Mouse (Mus musculus) neural tube, embryonic 14.5 days (tissue): ENCODE data around the gene Armc6. TPM values are rescaled to one million over a fixed set of nuclear protein-coding genes. Genes with fewer than 3 reads are reported as not detected.
A peak's percentile ranks its signal among the peaks of the same experiment; 100 is the strongest.

Experiments
- ATAC-seq: fragments of 200-750 bp; cut with Nextera tagmentation; 2 replicates; pipeline ENCODE4 v1.8.0; 2017; ENCODE audit warnings: low read depth, mild to moderate bottlenecking, moderate TSS enrichment, moderate library complexity
- H3K27ac ChIP-seq: fragments of 300-500 bp; sonication (generic); 2 replicates; pipeline ENCODE4 v1.5.1; 2014; ENCODE audit warnings: low read depth, mild to moderate bottlenecking, control low read depth, low read length, moderate library complexity, mixed read lengths
- H3K27me3 ChIP-seq: fragments of 300-500 bp; sonication (generic); 2 replicates; pipeline ENCODE4 v1.6.1; 2014; ENCODE audit warnings: low read length; ENCODE audit not compliant: control insufficient read depth, insufficient read depth
- H3K36me3 ChIP-seq: fragments of 300-500 bp; sonication (generic); 2 replicates; pipeline ENCODE4 v1.6.1; 2014; ENCODE audit warnings: low read length, mixed read lengths; ENCODE audit not compliant: control insufficient read depth, insufficient read depth
- H3K4me1 ChIP-seq: fragments of 300-500 bp; sonication (generic); 2 replicates; pipeline ENCODE4 v1.6.1; 2014; ENCODE audit warnings: low read length; ENCODE audit not compliant: control insufficient read depth, insufficient read depth
- H3K4me2 ChIP-seq: fragments of 300-500 bp; sonication (generic); 2 replicates; pipeline ENCODE4 v1.6.1; 2014; ENCODE audit warnings: mild to moderate bottlenecking, low read depth, low read length, control low read depth
- H3K4me3 ChIP-seq: fragments of 300-500 bp; sonication (generic); 2 replicates; pipeline ENCODE4 v1.5.1; 2014; ENCODE audit warnings: low read depth, low read length, control low read depth, mixed read lengths
- H3K9ac ChIP-seq: fragments of 300-500 bp; sonication (generic); replicated peaks from 2 replicates; pipeline ENCODE4 v1.6.1; 2014; ENCODE audit warnings: low read depth, mild to moderate bottlenecking, control low read depth, low read length, mixed read lengths
- H3K9me3 ChIP-seq: fragments of 300-500 bp; sonication (generic); 2 replicates; pipeline ENCODE4 v1.6.1; 2016; ENCODE audit warnings: low read length; ENCODE audit not compliant: control insufficient read depth
- WGBS: fragments of 180-500 bp; shearing (Covaris S2); extraction: QIAGEN DNeasy Blood & Tissue Kit; methylation state at CpG from one replicate; pipeline ENCODE4 v1.1.7; 2014; 5-methylcytosine and 5-hydroxymethylcytosine counted together
- polyA plus RNA-seq: library from polyadenylated mRNA; unstranded; fragments of >200 nt; fragmentation: Nextera tagmentation; extraction: Ambion mirVana; gene quantifications from 2 replicates; pipeline ENCODE4 v1.2.1, GENCODE M21; 2014

Gene Armc6
- polyA plus RNA-seq, 1 experiment from 2014 or later, result 95.5 TPM

DNA sequence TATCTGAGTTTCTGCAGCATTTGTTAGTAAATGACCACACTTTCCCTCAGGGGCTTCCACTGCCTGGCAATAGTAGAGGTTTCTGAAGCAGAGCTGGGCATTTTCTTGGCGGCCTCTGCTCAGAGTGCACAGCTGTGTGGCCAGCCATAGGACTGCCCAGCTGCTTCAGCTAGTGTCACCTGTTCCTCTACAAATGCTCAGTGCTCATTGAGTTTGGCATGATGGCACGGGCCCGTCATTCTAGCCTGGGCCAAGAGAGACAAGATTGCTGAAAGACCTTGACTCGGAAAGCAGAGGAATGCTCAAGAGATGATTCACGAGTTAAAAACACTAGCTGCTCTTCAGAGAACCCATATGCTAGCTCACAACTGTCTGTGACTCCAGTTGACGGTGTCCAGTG is 12.4 kb upstream of the Armc6 start:
- no peak for ATAC-seq
- H3K27ac ChIP-seq, result no peak overlapping the region
- H3K27me3 ChIP-seq, result no peaks in the 10 kb centered on the region
- H3K4me3 ChIP-seq, result no peak overlapping the region
- H3K9me3 ChIP-seq, result no peaks in the 10 kb centered on the region
- no peak overlapping the region for H3K4me2 ChIP-seq
- 92% methylated on average over 6 of the region's 6 CpGs for WGBS
- H3K4me1 ChIP-seq, result peaks cover 9% of the 10 kb centered on the region; the same call in 1 of the 2 replicates
- no peak overlapping the region for H3K9ac ChIP-seq
- peaks cover 74% of the 10 kb centered on the region for H3K36me3 ChIP-seq

DNA sequence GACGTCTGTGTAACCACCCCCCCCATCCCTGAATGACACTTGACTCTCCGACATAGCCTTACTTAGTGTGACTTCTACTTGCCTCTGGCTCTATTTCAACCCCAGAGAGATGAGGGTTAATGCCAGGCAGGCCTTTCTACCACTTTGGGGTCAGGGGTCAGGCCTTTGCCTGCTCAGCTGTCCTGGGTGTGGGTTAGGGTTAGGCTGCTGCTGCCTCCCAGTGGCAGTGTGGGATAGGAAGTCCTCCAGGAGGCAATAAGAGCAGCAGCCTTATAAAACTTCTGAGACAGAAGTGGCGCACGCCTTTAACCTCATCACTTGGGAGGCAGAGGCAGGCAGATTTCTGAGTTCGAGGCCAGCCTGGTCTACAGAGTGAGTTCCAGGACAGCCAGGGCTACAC is 6.4 kb upstream of the Armc6 start:
- H3K36me3 ChIP-seq, result peaks cover 70% of the 10 kb centered on the region
- H3K9me3 ChIP-seq, result no peaks in the 10 kb centered on the region
- no peak overlapping the region for H3K4me2 ChIP-seq
- no peaks in the 10 kb centered on the region for H3K27me3 ChIP-seq
- ATAC-seq, result no peak
- no peak overlapping the region for H3K4me3 ChIP-seq
- WGBS, result 87% methylated on average over 5 of the region's 5 CpGs
- H3K9ac ChIP-seq, result no peak overlapping the region
- peaks cover 10% of the 10 kb centered on the region for H3K4me1 ChIP-seq
- no peak overlapping the region for H3K27ac ChIP-seq

DNA sequence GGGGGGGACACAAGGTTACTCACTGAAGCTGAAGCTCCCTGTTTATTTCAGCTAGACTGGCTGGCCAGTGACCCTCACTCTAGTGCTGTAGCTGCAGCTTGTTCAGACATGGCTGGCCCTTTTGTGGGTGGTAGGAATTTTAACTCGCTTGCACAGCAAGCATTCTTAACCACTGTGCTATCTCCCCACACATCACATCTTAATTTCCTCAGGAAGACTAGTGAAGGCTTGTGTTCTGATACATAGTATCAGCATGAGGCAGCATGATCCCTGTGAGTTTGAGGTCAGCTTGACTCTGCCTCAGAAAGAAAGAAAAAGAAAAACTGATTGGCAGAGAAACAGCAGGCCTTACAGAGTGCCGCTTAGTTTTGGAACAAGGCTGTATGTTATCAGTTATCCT is 3.6 kb upstream of the Armc6 start:
- peaks cover 48% of the 10 kb centered on the region for H3K36me3 ChIP-seq

DNA sequence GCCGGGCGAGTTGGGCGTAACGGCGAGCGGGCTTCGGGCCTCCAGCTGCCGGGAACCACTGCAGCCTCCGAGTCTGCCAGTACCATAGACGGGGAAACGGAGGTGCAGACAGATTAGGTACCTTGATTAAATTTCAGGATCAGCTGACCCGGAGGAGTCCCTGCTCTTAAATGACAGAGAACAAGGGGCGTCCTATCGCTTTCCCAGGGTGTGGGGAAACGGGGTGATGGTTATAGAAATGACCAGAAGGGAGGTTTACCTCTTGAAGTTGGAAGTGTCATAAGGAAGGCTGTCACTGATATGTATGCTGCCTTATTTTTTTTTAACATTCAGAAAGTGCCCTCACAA is 489 bp upstream of the Armc6 start:
- peaks cover 16% of the 10 kb centered on the region for H3K4me1 ChIP-seq
- H3K9ac ChIP-seq, result peak overlapping the region; percentile 86
- peak overlapping the region; percentile 93 for H3K27ac ChIP-seq
- WGBS, result under 1% methylated on average over 15 of the region's 15 CpGs
- H3K4me3 ChIP-seq, result peak overlapping the region; percentile 82
- peak overlapping the region; percentile 80 for H3K4me2 ChIP-seq
- no peaks in the 10 kb centered on the region for H3K27me3 ChIP-seq
- no peaks in the 10 kb centered on the region for H3K9me3 ChIP-seq
- peaks cover 22% of the 10 kb centered on the region for H3K36me3 ChIP-seq
- ATAC-seq, result no peak

More for the DNA sequence above, 3.6 kb upstream of the Armc6 start:
- H3K9ac ChIP-seq, result no peak overlapping the region
- no peaks in the 10 kb centered on the region for H3K27me3 ChIP-seq
- no peaks in the 10 kb centered on the region for H3K9me3 ChIP-seq
- no peak overlapping the region for H3K4me2 ChIP-seq
- WGBS, result 95% methylated on average over 2 of the region's 2 CpGs
- H3K27ac ChIP-seq, result no peak overlapping the region
- peaks cover 15% of the 10 kb centered on the region for H3K4me1 ChIP-seq
- H3K4me3 ChIP-seq, result no peak overlapping the region
- ATAC-seq, result no peak

GRCm38 (mm10) chr8:70233606-70234005 is 660 bp downstream of the Armc6 start:
- peak overlapping the region; percentile 93 for H3K27ac ChIP-seq
- H3K4me2 ChIP-seq, result peak overlapping the region; percentile 80
- ATAC-seq, result peak; percentile 52
- 5% methylated on average over 13 of the region's 13 CpGs for WGBS
- H3K9ac ChIP-seq, result peak overlapping the region; percentile 86
- peaks cover 31% of the 10 kb centered on the region for H3K36me3 ChIP-seq
- H3K9me3 ChIP-seq, result no peaks in the 10 kb centered on the region
- H3K4me3 ChIP-seq, result peak overlapping the region; percentile 82
- H3K27me3 ChIP-seq, result no peaks in the 10 kb centered on the region
- peaks cover 16% of the 10 kb centered on the region for H3K4me1 ChIP-seq

DNA sequence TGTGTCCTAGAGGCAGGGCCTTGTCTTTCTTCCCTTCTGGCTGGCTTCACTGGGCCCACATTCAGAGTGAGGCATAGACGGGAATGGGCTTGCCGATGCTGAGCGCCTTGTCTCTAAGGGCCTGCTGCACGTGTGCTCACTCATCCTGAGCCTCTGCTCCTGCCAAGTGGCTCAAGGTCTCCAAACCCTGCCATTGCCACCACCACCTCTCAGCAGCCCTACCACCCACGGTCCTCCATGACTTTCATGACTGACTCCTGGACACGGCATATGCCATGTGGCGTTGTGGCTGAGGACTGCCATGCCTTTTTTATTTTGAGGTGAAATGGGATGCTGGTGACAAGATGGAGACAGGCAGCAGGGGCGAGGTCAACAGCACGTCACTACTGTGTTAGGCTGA is 3.4 kb downstream of the Armc6 start:
- ATAC-seq, result no peak
- 90% methylated on average over 9 of the region's 9 CpGs for whole genome bisulfite sequencing
- H3K4me3 ChIP-seq, result no peak overlapping the region
- no peaks in the 10 kb centered on the region for H3K27me3 ChIP-seq
- H3K36me3 ChIP-seq, result peaks cover 13% of the 10 kb centered on the region
- H3K9ac ChIP-seq, result no peak overlapping the region
- no peak overlapping the region for H3K27ac ChIP-seq
- peaks cover 14% of the 10 kb centered on the region for H3K4me1 ChIP-seq
- no peaks in the 10 kb centered on the region for H3K9me3 ChIP-seq
- no peak overlapping the region for H3K4me2 ChIP-seq

- no peaks in the 10 kb centered on the region for H3K9me3 ChIP-seq
- no peak overlapping the region for H3K4me3 ChIP-seq
- no peaks in the 10 kb centered on the region for H3K27me3 ChIP-seq
- ATAC-seq, result no peak
- peaks cover 3% of the 10 kb centered on the region; the same call in 1 of the 2 replicates for H3K4me1 ChIP-seq
- 16% methylated on average over 4 of the region's 4 CpGs for WGBS
- H3K27ac ChIP-seq, result no peak overlapping the region
- H3K9ac ChIP-seq, result no peak overlapping the region
- H3K36me3 ChIP-seq, result peaks cover 34% of the 10 kb centered on the region
- no peak overlapping the region for H3K4me2 ChIP-seq
Measured at GRCm38 (mm10) chr8:70227997-70228396, 6.3 kb downstream of the Armc6 start.

DNA sequence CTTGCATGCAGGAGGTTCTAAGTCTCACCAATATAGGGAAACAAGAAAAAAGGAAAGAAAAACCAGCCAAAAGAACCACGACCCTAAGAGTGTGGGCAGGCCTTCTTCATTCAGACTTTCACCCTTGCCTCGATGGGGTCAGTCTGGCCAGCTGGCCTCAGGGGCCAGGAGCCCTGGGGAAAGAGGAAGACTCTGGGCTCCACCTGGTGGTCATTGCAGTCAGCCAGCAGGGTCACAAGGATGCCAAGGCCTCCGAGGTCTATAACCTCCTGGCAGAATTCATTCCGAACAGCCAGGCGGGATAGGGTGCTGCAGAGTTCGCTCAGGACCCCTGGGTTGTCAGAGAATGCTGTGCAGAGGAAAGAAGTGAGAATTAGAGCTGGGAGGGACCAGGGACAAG is 10.9 kb downstream of the Armc6 start:
- Histone ChIP-seq H3K36me3 (peaks cover 33% of the 10 kb centered on the region), H3K9me3 (no peaks in the 10 kb centered on the region), H3K27me3 (no peaks in the 10 kb centered on the region), H3K4me3 (no peak overlapping the region), H3K27ac (no peak overlapping the region), H3K9ac (no peak overlapping the region), H3K4me2 (no peak overlapping the region), H3K4me1 (no peaks in the 10 kb centered on the region)
- ATAC-seq, result no peak
- WGBS, result 56% methylated on average over 6 of the region's 6 CpGs

- no peak overlapping the region for H3K9ac ChIP-seq
- H3K9me3 ChIP-seq, result no peaks in the 10 kb centered on the region
- peaks cover 33% of the 10 kb centered on the region for H3K36me3 ChIP-seq
- ATAC-seq, result no peak
- no peak overlapping the region for H3K4me3 ChIP-seq
- no peak overlapping the region for H3K27ac ChIP-seq
- 96% methylated on average over 12 of the region's 12 CpGs for WGBS
- H3K27me3 ChIP-seq, result no peaks in the 10 kb centered on the region
- no peak overlapping the region for H3K4me2 ChIP-seq
- no peaks in the 10 kb centered on the region for H3K4me1 ChIP-seq
Measured at GRCm38 (mm10) chr8:70222041-70222440, 12.2 kb downstream of the Armc6 start.

DNA sequence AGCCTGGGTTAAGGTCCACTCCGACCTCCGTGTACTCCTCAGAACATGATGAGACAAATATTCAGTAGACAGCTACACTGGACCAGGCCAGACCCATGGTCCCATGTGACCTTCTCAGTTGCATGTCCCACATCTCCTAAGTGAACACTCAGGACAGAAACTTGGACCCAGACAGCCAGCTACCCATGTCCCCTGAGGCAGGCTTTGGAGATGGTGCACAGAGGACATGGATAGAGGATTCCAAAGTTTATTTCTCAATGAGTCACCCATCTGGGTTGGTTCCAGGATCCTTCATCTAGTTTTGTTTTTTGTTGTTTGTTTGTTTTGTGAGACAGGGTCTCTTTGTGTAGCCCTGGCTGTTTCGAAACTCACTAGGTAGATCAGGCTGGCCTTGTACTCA is 13.4 kb downstream of the Armc6 start:
- no peak for ATAC-seq
- Histone ChIP-seq H3K4me2 (no peak overlapping the region), H3K4me1 (no peaks in the 10 kb centered on the region), H3K4me3 (no peak overlapping the region), H3K9ac (no peak overlapping the region), H3K27me3 (no peaks in the 10 kb centered on the region), H3K27ac (no peak overlapping the region), H3K36me3 (peaks cover 33% of the 10 kb centered on the region), H3K9me3 (no peaks in the 10 kb centered on the region)
- 97% methylated on average over 3 of the region's 3 CpGs for WGBS
